Comparison of ENCODE assay signal across 31 mouse cellular contexts in genomic region chr1:74721657-74722056, GRCm38 (mm10). TPM values are rescaled to one million over a fixed set of nuclear protein-coding genes. Genes with fewer than 3 reads are reported as not detected.
"Had no signal": no experiment of that assay in that cellular context is flagged by ENCODE, and none has a peak within 500 bp of the region (broad histone marks: within the 10 kb centered on the region; RNA-seq: fewer than 3 reads in every experiment).

No protein-coding gene starts in this region.

- H3K4me1 ChIP-seq: embryonic facial prominence, embryonic 12.5 days; embryonic facial prominence, embryonic 13.5 days; embryonic facial prominence, embryonic 15.5 days; forebrain, embryonic 12.5 days; forebrain, embryonic 13.5 days; forebrain, embryonic 15.5 days had no signal

- H3K27ac ChIP-seq: embryonic facial prominence, embryonic 10.5 days; embryonic facial prominence, embryonic 12.5 days; embryonic facial prominence, embryonic 13.5 days; embryonic facial prominence, embryonic 15.5 days; forebrain, embryonic 10.5 days; forebrain, embryonic 12.5 days; forebrain, embryonic 13.5 days; forebrain, embryonic 15.5 days; heart, adult 2 months had no signal

- H3K27me3 ChIP-seq: embryonic facial prominence, embryonic 12.5 days; embryonic facial prominence, embryonic 13.5 days; embryonic facial prominence, embryonic 15.5 days; forebrain, embryonic 12.5 days; forebrain, embryonic 13.5 days; forebrain, embryonic 15.5 days had no signal

- H3K4me2 ChIP-seq: embryonic facial prominence, embryonic 12.5 days; embryonic facial prominence, embryonic 13.5 days; embryonic facial prominence, embryonic 15.5 days; forebrain, embryonic 12.5 days; forebrain, embryonic 13.5 days; forebrain, embryonic 15.5 days had no signal

- H3K4me3 ChIP-seq: embryonic facial prominence, embryonic 10.5 days; embryonic facial prominence, embryonic 12.5 days; embryonic facial prominence, embryonic 13.5 days; embryonic facial prominence, embryonic 15.5 days; erythroblast, embryonic 14.5 days; forebrain, embryonic 10.5 days; forebrain, embryonic 12.5 days; forebrain, embryonic 13.5 days; forebrain, embryonic 15.5 days; heart, adult 2 months had no signal

- H3K36me3 ChIP-seq: embryonic facial prominence, embryonic 10.5 days; embryonic facial prominence, embryonic 12.5 days; embryonic facial prominence, embryonic 13.5 days; embryonic facial prominence, embryonic 15.5 days; forebrain, embryonic 10.5 days; forebrain, embryonic 12.5 days; forebrain, embryonic 15.5 days had no signal

- ATAC-seq: forebrain, embryonic 13.5 days; forebrain, embryonic 14.5 days; forebrain, embryonic 15.5 days; forebrain, embryonic 16.5 days; forebrain, postnatal 0 days had no signal

- H3K9ac ChIP-seq: embryonic facial prominence, embryonic 12.5 days; embryonic facial prominence, embryonic 13.5 days; embryonic facial prominence, embryonic 15.5 days; forebrain, embryonic 12.5 days; forebrain, embryonic 13.5 days; forebrain, embryonic 15.5 days; forebrain, postnatal 0 days had no signal

- H3K9me3 ChIP-seq: embryonic facial prominence, embryonic 10.5 days; embryonic facial prominence, embryonic 12.5 days; embryonic facial prominence, embryonic 13.5 days; embryonic facial prominence, embryonic 15.5 days; forebrain, embryonic 10.5 days; forebrain, embryonic 12.5 days; forebrain, embryonic 13.5 days; forebrain, embryonic 15.5 days had no signal

- DNase-seq: cerebellum, adult 18-20 months; cerebellum, adult 2 months; cerebellum, adult 8-10 months; cerebellum, adult 9-10 months; cerebellum, adult 9-11 months; cerebellum, postnatal 10 days; cerebellum, postnatal 14 days; cerebellum, postnatal 25 days; cerebellum, postnatal 36 days; embryo, embryonic 11 days; forebrain, postnatal 0 days; gastrocnemius, postnatal 14 days; gastrocnemius, postnatal 25 days; gastrocnemius, postnatal 36 days; heart, adult 11 months; heart, adult 18-20 months; heart, adult 2 months had no signal

RNA-seq across cellular contexts. Expression of gene Prkag3, which starts 27.4 kb away (rescaled TPM):
- total RNA-seq: common myeloid progenitor, adult 5-6 weeks; forebrain, postnatal 0 days; granulocyte monocyte progenitor cell, adult 5-6 weeks had no signal
- polyA plus RNA-seq: embryonic facial prominence, embryonic 11.5 days; erythroblast, embryonic 14.5 days; forebrain, embryonic 10.5 days; forebrain, embryonic 12.5 days; forebrain, embryonic 13.5 days; forebrain, embryonic 14.5 days; forebrain, embryonic 15.5 days; forebrain, embryonic 16.5 days; forebrain, postnatal 0 days had no signal

RNA-seq across cellular contexts. Expression of gene Wnt6, which starts 50.0 kb away (rescaled TPM):
- total RNA-seq: common myeloid progenitor, adult 5-6 weeks had no signal
- polyA plus RNA-seq: erythroblast, embryonic 14.5 days had no signal
